Mouse (Mus musculus) olfactory bulb, adult 2 months (tissue): ENCODE results near the gene Prdm10. TPM values are rescaled to one million over a fixed set of nuclear protein-coding genes. Genes with fewer than 3 reads are reported as not detected.

ENCODE experiments used
- H3K27ac ChIP-seq: fragments of 200-500 bp; 2 replicates; pipeline ENCODE4 v1.5.1; 2012; ENCODE audit warnings: low read depth, low read length; ENCODE audit not compliant: insufficient read depth
- H3K4me1 ChIP-seq: fragments of 200-500 bp; 2 replicates; pipeline ENCODE4 v1.6.1; 2012; ENCODE audit warnings: low read length; ENCODE audit not compliant: control insufficient read depth, insufficient read depth
- H3K4me3 ChIP-seq: fragments of 200-500 bp; 2 replicates; pipeline ENCODE4 v1.5.1; 2012; ENCODE audit warnings: mild to moderate bottlenecking, low read depth, low read length, moderate library complexity; ENCODE audit not compliant: insufficient read depth
- CTCF ChIP-seq: fragments of 200-500 bp; IDR thresholded peaks from 2 replicates; pipeline ENCODE4 v1.5.1; 2012; ENCODE audit warnings: low read depth, mild to moderate bottlenecking, low read length, moderate library complexity; ENCODE audit not compliant: insufficient read depth
- POLR2A ChIP-seq: fragments of 200-500 bp; IDR thresholded peaks from 2 replicates; pipeline ENCODE4 v1.6.1; 2012; ENCODE audit warnings: mild to moderate bottlenecking, low read depth, low read length, moderate library complexity; ENCODE audit not compliant: insufficient read depth
- WGBS: fragments of 180-500 bp; shearing (Covaris S2); methylation state at CpG from one replicate; pipeline ENCODE4 v1.1.7; 2018; 5-methylcytosine and 5-hydroxymethylcytosine counted together
- polyA plus RNA-seq: library from polyadenylated mRNA; stranded (reverse); fragments of >200 nt; gene quantifications from 2 replicates; pipeline ENCODE4 v1.2.4, GENCODE M21; 2012; ENCODE audit warnings: low replicate concordance; ENCODE audit not compliant: missing spikeins, insufficient read depth, insufficient read length

Prdm10 gene
- polyA plus RNA-seq, 1 experiment, result not detected

GRCm38 (mm10) chr9:31331906-31332305 lies 51.6 kb downstream of the Prdm10 start:
- Histone ChIP-seq H3K4me1 (peaks cover 6% of the 10 kb centered on the region; the same call in 1 of the 2 replicates), H3K27ac (no peak overlapping the region), H3K4me3 (no peak overlapping the region)
- TF ChIP-seq POLR2A, result no peak
- no peak for TF ChIP-seq CTCF
- 66% methylated on average over 3 of the region's 3 CpGs for WGBS

- no peak for TF ChIP-seq CTCF
- no peak for TF ChIP-seq POLR2A
- Histone ChIP-seq H3K4me1 (peaks cover 6% of the 10 kb centered on the region; the same call in 1 of the 2 replicates), H3K27ac (no peak overlapping the region), H3K4me3 (no peak overlapping the region)
These were observed 52.5 kb downstream of the Prdm10 start for GRCm38 (mm10) chr9:31332826-31333225.

DNA sequence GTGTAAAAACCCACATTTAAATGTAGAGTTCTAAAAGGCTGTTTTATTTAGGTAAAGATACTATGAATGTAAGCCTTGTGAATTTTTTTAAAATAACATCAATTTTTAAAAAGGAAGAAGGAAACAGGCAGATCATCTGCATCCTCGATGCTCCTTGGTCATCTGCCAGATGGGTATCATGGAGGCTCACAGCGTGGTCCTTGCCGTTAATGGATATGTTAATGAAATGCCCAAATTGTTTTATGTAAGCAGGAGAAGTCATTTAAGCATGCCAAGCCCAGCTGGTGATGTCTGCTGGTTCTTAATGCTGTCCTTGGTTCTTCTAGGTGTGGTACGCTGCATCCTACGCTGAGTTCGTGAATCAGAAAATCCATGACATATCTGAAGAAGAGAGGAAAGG lies 54.7 kb downstream of the Prdm10 start:
- TF ChIP-seq CTCF, result no peak
- no peak for TF ChIP-seq POLR2A
- H3K27ac ChIP-seq, result no peak overlapping the region
- 67% methylated on average over 6 of the region's 6 CpGs for WGBS
- peaks cover 6% of the 10 kb centered on the region; the same call in 1 of the 2 replicates for H3K4me1 ChIP-seq
- H3K4me3 ChIP-seq, result no peak overlapping the region

DNA sequence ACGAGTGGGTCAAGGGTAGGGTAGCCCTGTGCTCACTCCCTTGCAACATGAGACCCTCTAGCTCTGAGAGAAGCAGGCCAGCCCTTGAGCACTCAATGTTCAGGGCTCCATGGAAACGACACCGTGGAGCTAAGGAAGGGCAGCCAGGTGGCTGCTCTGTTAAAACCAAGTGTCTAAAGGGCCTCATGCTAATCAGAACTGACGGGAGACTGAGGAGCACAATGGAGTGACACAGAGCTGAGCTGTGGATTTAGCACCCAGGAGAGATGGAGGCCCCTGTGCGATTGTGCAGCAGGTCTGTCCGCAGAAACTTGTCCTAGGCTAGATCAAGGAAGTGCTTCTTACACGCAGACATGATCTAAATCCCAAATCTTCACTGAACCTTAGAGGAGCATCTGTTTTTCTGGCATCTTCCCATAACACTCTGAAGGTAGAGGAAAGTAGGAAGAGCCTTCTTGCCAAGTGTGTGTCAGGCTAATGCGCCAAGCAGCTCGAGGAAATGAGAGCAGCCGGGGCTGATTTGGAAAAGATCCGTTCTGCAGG lies 64.0 kb downstream of the Prdm10 start:
- TF ChIP-seq CTCF (no peak), POLR2A (no peak)
- Histone ChIP-seq H3K4me3 (no peak overlapping the region), H3K27ac (no peak overlapping the region), H3K4me1 (no peaks in the 10 kb centered on the region)
- 59% methylated on average over 11 of the region's 11 CpGs for WGBS

DNA sequence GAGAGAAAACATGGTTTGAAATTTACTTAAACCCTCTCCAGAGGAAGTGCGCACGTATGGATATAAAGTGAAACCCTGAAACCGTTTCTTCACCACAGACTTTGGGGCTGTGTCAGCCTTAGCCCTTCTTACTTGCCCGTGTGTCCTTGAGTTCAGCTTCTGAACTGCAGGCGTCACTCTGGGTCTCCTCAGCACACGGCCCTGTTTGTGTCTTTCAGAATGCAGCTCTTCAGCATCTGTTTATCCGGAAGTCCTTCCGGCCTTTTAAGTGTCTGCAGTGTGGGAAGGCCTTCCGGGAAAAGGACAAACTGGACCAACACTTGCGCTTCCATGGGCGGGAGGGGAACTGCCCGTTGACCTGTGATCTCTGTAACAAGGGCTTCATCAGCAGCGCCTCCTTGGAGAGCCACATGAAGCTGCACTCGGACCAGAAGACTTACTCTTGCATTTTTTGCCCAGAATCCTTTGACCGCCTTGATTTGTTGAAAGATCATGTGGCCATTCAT lies 66.3 kb downstream of the Prdm10 start:
- Histone ChIP-seq H3K4me1 (no peaks in the 10 kb centered on the region), H3K4me3 (no peak overlapping the region), H3K27ac (no peak overlapping the region)
- no peak for TF ChIP-seq POLR2A
- no peak for TF ChIP-seq CTCF
- WGBS, result 82% methylated on average over 15 of the region's 15 CpGs

GRCm38 (mm10) chr9:31348458-31348857 lies 68.1 kb downstream of the Prdm10 start:
- no peak overlapping the region for H3K27ac ChIP-seq
- H3K4me3 ChIP-seq, result no peak overlapping the region
- TF ChIP-seq POLR2A, result no peak
- no peak for TF ChIP-seq CTCF
- WGBS, result 78% methylated on average over 4 of the region's 4 CpGs
- H3K4me1 ChIP-seq, result no peaks in the 10 kb centered on the region

DNA sequence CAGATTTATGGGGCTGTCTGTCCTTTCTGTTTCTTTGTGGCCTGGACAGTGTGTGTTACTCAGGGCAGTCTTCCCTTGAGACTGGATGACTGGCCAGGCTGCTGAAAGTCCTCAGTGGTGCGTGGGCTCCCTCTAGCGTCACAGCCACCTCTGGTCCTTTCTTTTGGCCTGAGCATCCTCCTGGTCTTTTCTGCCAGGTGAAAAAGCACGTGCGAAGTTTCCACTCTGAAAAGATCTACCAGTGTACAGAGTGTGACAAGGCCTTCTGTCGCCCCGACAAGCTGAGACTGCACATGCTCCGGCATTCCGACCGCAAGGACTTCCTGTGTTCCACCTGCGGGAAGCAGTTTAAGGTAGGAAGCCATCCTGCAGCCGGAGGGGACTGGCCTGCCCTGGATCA lies 68.6 kb downstream of the Prdm10 start:
- no peak overlapping the region for H3K4me3 ChIP-seq
- TF ChIP-seq POLR2A, result no peak
- peak; percentile 87 for TF ChIP-seq CTCF
- no peaks in the 10 kb centered on the region for H3K4me1 ChIP-seq
- no peak overlapping the region for H3K27ac ChIP-seq
- 66% methylated on average over 11 of the region's 11 CpGs for WGBS

- Histone ChIP-seq H3K27ac (no peak overlapping the region), H3K4me1 (no peaks in the 10 kb centered on the region), H3K4me3 (no peak overlapping the region)
- no peak for TF ChIP-seq POLR2A
- no peak for TF ChIP-seq CTCF
- WGBS, result 84% methylated on average over 2 of the region's 2 CpGs
These were observed 72.4 kb downstream of the Prdm10 start for GRCm38 (mm10) chr9:31352716-31353115.

DNA sequence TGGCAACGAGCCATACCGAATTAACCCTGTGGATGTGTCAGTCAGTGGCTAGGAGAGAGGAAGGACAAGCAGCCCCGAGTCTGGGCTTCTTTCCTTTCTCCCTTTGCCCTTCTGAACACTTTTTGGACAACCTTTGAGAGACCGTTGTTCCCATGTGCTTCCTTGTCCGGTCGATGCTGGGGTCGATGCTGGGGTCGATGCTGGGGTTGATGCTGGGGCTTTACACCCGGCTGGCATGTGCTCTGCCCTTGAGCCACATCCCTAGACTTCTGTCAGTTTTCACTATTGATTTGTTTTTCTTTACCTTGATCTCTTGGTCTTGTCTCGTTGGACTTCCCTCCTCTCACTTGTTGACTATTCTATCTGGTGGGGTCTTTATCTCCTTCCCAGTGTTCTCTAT lies 73.2 kb downstream of the Prdm10 start:
- no peak overlapping the region for H3K4me3 ChIP-seq
- no peak overlapping the region for H3K27ac ChIP-seq
- TF ChIP-seq POLR2A (no peak), CTCF (no peak)
- 86% methylated on average over 10 of the region's 10 CpGs for WGBS
- H3K4me1 ChIP-seq, result no peaks in the 10 kb centered on the region

DNA sequence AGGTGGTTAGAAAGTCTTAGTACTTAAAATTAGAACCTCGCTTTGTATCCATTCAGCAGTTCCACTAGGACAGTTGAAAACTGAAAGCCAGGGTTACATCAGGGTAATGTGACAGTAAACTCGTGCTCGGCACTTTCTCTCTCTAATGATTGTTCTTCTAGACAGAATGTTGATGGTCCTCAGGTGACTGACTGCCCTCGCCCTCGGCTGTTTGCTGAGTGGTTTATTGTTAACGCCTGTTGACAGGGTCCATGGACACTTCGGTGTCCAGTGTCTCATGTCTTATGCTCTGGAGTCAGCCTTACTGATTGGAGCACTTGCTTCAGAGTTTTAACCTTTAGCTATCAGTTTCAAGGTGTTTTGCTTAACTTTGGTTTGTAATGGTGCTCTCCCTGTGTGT lies 73.7 kb downstream of the Prdm10 start:
- Histone ChIP-seq H3K27ac (no peak overlapping the region), H3K4me3 (no peak overlapping the region), H3K4me1 (no peaks in the 10 kb centered on the region)
- TF ChIP-seq POLR2A, result no peak
- no peak for TF ChIP-seq CTCF
- WGBS, result 89% methylated on average over 7 of the region's 7 CpGs
